Mouse (Mus musculus): Measurements from ENCODE around the gene Hoxa11.

Hoxa11 gene

DNA sequence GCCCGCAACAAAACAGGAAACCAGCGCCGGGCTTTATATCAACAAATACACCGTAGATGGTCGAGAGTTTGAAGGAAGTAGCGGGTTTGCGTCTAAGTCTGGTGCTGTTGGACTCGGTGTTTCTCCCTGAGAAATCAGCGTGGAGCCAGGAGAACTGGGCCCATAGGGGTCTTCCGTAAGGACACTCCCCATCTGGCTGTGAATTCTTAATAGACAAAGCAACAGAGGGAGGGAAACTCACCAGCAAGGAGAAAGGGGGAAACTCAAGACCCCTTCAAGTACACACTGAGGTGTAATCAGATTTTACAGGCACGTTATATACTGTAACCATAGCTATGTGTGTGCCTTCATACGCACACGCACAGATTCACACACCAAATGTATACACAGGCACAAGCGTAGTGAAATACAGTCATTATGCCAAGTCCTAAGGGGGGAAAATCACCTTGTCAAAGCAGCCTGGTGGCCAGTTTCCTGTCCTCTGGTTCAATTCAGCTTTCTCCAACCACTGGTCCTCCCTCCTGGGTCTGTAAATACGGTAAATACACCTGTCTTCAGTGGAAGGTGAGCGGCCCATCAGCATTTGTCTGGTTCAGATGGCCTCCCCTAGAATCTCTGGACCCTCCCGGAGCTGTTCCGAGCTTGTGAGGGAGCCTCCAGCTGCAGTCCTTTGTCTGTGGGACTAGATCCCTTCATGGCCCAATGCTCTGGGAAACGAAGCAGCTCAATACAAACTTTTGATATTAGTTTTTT lies 20.5 kb upstream of the Hoxa11 start:
- in situ Hi-C loops (cut with MseI, MboI) = loop anchor here (5.0 to 25.0 kb wide), 4 partner anchors 311 to 571 kb away; no protein-coding TSS in a partner anchor

DNA sequence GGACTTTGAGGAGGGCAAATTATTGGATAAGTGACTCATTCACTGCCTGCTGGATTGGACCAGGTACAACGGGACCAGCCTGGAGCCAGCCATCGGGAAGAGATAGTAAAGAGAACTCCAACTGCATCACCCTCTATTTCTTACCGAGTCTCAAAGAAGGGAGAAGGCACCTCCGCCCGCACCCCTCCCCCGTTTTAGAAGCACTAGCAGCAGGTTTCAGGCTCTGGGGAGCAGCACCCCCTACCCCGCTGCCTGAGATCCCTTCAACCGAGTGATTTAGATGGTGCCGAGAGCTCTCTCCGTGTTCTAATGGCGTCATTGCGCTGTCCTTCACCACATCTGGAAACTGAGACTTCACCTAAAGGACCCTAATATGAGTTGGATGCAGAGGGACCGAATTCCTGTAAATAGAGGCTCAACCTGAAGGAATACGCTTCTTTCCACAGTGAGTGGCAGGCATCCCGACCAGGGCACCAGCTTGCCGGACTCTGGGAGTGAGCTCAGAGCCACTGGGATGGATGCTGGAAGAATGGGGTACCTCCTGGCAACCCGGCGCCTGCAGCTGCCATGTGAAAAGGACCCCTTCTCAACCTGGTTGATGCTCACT lies 19.8 kb upstream of the Hoxa11 start:
- in situ Hi-C loops (cut with MseI, MboI) = loop anchor here (5.0 to 25.0 kb wide), 4 partner anchors 312 to 572 kb away; no protein-coding TSS in a partner anchor

DNA sequence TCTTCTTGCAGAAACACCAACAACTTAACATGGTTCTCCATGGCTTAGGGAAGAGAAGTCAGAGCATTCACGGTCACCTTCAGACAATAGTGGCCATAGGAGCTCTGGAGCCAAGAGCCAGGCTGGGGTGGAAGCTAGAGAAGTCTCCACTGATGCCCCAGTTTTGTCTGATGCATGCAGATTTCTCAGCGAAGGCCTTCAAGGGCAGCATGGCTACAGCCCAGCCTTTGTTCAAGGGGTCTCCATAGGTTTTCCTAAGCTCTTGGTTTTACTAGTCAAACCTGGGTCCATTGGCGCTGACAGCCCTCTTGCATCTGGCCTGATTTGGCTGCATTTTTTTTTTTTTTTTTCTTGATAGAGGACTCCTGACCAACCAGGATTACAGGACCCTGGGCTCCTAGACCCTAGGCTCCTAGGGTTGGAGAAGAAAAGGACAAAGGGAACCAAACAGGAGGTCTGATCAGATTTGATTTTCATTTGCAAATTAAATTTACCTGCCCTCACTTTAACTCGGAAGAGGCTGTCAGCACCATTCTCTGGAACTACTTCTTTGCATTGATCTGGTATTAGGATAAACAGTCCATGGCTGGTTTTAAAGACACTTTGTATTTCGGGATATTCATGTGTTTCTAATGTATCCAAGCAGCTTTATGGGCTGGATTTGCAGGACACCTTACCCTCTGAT lies 18.6 kb upstream of the Hoxa11 start:
- in situ Hi-C loops (cut with MseI, MboI) = loop anchor here (25.0 kb wide), 3 partner anchors 323 to 573 kb away; no protein-coding TSS in a partner anchor

DNA sequence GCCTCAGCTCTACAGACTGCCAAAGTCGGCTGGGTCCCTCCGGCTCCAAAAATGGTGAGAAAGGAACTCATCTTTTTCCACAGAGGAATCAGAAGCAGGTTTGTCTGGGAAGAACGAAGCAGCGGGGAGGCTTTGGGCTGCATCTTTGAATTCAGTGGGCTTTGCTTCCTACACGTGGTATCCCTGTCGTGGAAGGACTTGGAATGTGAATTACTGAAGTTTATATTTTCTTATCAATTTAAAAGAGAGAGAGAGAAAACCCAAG lies 17.6 kb upstream of the Hoxa11 start:
- in situ Hi-C loops (cut with MseI, MboI) = loop anchor here (25.0 kb wide), 3 partner anchors 324 to 574 kb away; no protein-coding TSS in a partner anchor

DNA sequence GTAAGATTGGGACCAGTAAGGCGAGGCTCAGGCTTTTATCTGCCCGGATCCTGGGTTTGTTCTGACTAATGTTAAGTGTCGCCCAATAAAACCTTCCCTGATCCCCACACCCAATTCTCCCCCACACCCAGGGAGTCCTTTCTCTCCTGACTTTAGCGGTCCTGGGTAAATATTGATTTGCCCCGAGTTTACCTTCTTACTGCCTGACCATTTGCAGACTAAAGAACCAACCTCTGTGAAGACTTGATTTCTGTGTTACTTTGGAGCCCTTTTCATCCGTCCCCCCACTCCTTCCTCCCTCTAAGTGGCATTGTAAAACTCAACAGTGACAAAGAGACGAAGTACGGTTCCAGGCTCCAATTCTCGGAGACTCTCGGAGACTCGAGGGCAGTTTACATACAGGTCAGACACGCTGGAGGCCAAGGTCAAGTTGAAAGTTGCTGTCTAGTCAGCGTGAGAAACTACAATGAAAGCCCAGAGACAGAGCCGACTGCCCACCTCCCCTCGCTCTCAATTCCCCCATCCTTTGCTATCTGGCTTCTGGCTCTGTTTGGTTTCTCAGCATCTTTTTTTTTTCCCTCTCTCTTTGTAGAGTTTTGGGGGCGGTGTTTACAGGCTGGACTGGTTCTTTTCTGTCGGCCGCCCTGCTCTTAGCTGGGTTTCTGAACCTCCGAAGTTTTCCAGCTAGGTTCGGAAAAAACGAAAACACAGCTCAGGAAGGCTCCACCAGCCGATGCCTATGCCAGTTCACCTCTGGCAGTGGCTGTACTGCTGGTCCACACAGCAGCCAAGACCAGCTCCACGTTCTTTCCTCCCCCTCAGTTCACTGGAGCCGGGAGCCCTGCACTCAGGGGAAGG lies 17.1 kb upstream of the Hoxa11 start:
- in situ Hi-C loops (cut with MseI, MboI) = loop anchor here (25.0 kb wide), 3 partner anchors 325 to 575 kb away; no protein-coding TSS in a partner anchor

DNA sequence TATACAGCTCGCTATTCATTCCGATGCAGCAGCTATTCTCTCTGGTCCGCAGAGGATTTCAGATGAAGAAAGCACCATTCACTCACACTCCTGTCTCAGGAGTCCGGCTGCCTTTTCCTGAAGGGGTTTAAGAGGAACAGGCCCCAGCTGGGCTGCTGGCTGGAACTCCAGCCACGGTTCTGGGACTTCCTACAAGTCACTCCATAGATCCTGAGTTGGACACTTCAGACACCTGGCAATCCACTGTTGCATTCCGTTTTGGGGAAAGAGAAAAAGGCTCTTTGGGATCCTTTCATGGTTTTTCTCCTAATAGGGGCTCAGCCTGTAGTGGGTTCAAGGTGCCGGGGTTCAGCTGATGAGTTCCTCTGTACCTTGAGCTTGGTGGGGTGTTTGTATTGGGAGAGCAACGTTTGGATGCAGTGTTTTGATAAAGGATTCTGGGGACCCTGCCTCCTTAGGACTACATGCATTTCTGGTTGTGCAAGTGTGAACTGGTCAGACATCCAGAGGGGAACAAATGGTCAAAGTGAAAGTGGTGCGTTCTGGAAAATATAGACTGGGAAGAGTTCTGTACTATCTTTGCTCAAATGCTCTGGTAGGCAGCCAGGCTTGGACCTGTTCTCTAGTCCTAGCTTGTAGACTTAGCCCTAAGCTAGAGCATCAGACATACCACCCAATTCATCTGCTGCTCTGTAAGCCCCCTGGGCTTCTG lies 16.3 kb upstream of the Hoxa11 start:
- in situ Hi-C loops (cut with MseI, MboI) = loop anchor here (25.0 kb wide), 3 partner anchors 325 to 575 kb away; no protein-coding TSS in a partner anchor

DNA sequence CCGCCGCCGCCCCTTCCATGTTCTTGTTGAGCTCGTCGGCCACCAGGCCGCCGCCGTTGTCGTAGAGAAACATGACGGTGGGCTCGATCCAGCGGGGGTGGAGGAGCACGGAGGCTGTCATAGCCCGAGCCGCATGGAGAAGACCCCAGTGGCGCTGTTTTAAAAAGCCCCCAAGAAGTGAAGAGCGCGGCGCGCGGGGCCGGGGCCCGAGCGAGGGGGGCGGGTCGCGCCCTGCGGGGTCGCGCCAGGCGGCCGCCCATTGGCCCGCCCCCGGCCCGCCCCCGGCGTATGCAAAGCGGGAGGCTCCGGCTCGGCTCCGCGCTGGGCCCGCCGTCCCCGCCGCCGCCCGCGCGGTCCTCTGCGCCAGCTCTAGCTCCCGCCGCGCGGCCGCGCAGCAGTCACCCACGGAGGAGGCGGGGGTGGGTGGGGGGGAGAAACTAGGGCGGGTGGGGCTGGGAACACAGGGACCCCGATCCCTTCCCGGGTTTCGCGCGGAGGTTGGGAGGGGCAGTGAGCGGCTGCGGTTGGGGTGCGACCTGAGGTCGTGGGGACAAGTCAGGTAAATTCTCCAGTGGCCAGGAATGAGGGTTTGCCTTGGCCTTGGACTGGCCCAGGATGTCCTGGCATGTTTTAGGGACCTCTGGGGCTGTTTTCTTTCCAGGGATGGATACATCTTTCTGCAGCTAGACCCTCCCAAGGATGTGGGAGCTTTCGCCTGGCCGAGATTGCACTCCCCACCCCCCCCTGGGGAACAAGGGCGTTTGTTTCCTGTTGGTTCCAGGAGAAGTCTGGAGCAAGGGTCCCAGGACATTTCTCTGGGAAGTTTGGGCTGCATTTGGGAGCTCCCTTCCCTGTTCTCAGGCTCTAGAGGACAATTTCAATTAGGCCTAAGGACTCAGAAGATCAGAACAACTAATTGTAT lies 15.3 kb upstream of the Hoxa11 start, which contains the start of gene Hoxa13:
TSS of gene Hoxa13 (minus strand) at position 227 of the 922 bp plus-strand sequence.
- in situ Hi-C loops (cut with MseI, MboI) = loop anchor here (25.0 kb wide), 3 partner anchors 326 to 576 kb away; no protein-coding TSS in a partner anchor

DNA sequence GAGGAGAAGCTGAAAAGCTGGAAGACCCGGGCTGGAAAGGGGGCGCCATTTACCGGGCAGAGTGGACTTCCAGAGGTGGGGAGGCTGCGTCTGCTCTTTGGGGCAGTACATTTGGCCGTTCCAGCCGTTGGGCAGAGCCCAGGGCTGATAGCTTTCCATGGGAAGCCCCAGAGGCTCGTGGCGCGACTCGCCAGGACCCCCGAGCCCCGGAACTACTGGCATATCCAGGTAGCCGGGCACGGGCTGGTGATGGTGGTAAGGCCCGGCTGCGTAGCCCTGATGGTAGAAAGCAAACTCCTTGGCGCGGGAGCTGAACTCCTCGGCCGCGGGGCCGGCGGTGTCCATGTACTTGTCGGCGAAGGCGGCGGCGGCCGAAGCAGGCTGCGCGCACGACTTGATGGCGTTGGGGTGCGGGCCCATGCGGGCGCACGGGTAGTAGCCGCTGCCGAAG lies 14.2 kb upstream of the Hoxa11 start:
- in situ Hi-C loops (cut with MseI, MboI) = loop anchor here (25.0 kb wide), 3 partner anchors 327 to 577 kb away; no protein-coding TSS in a partner anchor

DNA sequence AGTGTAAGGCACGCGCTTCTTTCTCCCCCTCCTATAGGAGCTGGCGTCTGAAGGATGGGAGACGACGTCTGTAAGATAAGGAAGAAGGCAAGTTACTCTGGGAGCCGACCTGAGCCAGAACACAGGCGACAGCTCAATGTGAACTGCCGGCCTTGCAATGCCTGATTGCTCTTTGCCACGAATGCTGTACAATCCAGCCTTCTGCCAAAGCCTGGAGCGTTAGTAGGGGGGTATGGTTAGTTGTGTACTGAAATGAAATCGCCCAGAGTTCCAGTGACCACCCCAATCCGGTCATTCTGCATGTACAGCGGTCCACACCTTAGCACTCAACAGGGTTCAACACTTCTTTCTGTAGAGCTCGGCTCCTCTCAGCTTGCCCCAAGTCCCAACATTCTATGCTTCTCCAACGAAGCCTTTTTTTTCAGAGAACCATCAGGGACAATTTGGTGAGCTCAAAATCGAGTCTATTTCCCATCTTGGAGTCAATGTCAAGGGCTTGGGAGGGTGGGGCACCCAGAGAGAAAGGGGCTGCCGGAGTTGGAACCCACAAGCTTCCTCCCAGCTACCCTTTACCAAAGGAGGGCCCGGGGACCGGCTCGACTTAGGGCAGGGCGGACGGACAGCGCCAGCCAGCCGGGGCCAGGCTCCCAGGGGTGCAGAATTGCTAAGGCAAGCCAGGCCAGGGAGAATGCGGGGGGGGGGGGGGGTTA lies 13.6 kb upstream of the Hoxa11 start:
- in situ Hi-C loops (cut with MseI, MboI) = loop anchor here (25.0 kb wide), 3 partner anchors 328 to 578 kb away; no protein-coding TSS in a partner anchor

DNA sequence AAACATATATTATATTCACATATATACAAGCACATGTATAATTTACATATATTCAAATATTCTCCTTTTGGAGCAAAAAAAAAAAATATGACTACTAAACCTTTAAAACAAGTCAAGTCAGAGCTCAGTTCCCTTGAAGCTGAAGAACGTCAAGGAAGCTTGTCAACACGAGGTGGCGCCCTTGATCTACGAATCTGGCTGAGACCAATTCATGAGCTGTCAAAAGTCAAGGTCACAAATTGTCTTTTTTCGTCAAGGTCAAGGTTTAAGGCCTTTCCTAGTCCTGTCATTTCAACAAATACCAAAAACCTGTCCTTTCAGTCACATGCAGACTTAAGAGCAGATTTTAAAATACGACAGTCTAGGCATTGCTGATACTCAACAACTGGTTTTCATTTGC lies 11.3 kb upstream of the Hoxa11 start:
- in situ Hi-C loops (cut with MseI, MboI) = loop anchor here (25.0 kb wide), 3 partner anchors 330 to 580 kb away; no protein-coding TSS in a partner anchor

DNA sequence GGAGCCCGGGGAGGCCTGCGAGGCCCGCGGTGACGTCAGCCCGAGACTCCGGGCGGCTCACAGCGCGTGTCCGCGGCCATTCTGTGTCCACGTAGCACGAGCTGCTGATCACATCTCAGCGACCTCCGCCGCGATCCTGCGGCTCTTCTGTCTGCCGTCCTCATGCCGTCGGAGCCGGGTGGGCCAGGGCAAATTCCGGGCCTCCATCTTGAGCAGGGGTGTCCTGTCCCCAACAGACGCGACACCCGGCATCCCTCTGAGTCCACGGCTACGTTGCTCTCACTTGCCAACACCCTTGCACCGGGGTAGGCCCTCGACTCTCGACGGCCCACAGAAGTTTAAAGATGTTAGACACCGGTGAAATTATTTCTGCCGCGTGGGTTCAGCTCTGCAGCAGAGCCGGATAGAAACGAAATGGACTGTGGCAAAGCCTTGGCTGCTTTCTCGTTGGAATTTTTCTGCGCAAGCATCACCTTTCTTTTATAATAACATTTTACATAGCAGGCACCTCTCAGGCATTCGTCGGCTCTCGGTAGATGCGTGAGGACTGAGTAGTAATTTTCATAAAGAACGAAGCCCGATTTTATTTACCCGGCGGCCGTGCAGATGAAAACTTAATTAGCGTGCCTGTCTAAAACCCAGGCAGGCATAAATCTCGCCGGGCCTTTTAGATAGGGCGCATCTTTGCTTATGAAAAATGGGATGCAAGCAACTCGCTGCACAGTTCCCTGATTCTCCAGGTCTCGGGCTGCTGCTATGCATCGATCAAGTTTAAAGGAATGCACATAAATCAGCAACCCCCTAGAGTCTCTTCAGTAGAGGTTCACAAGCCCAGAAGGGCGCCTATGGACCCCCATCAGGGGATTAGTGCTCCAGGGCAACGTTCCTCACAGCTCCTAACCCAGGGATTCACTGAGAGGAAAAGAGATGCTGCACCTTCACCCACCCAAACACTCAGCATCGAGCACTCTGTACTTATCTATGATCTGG lies 8.2 kb upstream of the Hoxa11 start:
- in situ Hi-C loops (cut with MseI, MboI) = loop anchor here (25.0 kb wide), 3 partner anchors 333 to 583 kb away; no protein-coding TSS in a partner anchor

DNA sequence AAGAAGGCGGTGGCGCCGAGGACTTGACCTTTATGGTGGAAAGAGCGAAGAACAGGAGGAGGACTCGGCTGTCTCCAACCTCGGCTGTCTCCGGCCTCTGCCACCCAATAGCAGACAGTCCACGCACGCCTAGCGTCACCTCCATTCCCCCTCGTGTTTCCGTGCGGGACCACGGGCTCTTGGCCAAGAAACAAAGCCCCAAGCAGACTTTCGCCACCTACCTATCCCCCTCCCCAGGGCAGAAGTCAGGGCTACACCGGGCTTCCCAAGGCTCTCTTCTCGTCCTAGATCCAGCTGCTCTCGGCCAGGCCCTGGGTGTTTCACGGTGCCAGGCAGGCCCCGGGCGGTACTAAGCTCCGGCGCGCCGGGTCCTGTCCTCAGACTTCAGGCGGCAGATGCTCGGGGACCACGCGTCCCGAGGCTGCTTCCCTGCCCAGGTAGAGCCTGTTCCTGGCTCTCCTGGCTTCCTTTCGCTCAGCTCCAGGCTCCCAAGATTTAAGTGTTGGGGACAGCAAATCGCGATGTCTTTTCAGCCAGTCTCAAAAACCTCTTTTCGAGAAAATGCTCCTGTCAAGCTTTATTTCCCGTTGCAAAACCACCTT lies 7.3 kb upstream of the Hoxa11 start:
- in situ Hi-C loops (cut with MseI, MboI) = loop anchor here (25.0 kb wide), 3 partner anchors 334 to 584 kb away; no protein-coding TSS in a partner anchor

DNA sequence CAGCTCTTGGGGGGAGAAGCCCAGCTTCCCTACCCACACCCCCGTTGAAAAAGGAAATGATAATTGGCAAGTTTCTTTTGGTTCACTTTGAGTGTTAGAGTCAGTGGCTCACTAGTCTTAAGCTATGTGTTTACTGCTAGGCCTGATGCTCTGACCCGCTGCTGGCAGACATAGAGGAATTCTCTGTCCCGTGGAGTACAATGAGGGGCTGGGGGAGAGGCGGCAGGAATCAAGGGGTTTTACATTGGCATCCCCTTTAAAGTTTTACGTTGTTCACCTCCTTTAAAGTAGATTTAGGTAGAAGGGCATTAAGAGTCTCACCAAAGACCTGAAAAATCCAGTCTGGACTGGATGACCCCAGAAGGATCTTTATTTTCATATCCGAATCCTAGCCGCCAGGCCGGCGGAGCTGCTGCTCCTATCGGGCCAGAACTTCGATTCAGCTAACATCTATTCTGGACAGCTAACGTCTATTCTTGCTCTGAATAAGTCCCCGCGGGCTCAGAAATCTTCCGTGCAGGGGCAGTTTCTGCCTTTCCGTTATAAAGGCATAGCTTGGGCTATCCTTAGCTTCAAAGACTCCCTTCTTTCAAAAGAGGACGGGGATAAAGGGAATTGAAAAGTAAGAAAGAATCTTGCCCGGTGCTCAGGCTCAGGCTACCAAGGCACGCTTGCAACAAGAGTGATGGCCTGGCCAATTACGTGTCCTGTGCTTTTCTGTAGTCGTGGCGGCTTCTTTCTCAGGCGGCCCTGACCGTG lies 6.6 kb upstream of the Hoxa11 start:
- in situ Hi-C loops (cut with MseI, MboI) = loop anchor here (25.0 kb wide), 3 partner anchors 335 to 585 kb away; no protein-coding TSS in a partner anchor

DNA sequence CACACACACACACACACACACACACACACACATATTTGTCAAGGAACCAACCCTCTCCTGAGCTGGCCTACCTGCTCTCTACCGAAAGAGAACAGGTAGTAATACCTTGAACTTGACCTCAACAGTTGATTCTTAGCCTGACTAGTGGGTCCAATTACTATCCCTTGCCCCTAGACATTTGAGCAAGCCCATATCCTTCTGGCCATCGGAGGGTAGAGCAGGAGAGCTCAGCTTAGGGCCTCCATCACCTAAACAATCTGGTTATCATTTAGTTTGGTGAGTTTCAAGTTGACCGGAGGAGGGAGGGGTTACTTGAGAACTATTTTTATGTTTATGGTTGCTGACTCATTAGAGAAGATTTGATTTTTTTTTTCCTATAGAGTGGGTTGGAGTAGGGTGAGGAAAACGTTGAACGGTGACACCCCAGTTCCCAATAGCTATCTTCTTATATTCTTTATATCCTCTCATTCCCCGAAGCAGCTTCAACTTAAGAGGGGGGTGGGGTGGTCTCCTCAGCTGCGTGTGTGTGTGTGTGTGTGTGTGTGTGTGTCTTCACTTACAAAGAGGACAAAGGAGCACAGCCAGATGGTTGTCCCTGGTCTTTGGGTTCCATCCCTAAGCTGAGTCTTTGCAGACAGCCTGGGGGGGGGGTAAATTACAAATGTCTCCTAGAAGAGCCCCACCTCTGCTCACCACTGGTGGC lies 5.7 kb upstream of the Hoxa11 start:
- in situ Hi-C loops (cut with MseI, MboI) = loop anchor here (25.0 kb wide), 3 partner anchors 336 to 586 kb away; no protein-coding TSS in a partner anchor

DNA sequence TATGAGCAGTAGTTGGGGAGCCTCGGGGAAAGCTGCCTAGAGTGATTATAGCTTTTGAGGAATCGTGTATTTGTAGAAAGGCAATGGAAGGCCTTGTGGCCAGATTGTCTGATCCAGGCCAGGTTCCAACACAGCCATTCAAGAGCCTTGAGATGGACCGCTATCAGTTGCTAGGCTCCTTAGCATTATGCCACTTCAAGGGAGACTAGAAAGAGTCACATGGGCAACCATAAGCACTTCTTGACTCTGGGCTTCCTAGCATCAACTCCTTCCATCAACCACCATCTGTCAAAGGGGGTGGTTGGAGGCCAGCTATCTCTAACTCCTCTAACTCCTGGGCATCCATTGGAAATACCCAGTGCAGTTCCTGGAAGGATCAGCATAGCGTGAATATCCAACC lies 4.2 kb upstream of the Hoxa11 start:
- in situ Hi-C loops (cut with MseI, MboI) = loop anchor here (25.0 kb wide), 3 partner anchors 337 to 587 kb away; no protein-coding TSS in a partner anchor

Data from mouse trophoblast stem cell (cell line).